Mouse (Mus musculus) brain, embryonic 14.5 days (tissue): ENCODE measurements around the gene Pmm1.
"Not testable (repeated sequence)": the region's sequence is repeated elsewhere in the genome, so short reads cannot be mapped to it uniquely, and the experiment has no call there.

Experiments used
- CTCF ChIP-seq: fragments of 200-500 bp; IDR thresholded peaks from 2 replicates; pipeline ENCODE4 v1.5.1; 2012; ENCODE audit warnings: inconsistent platforms, mild to moderate bottlenecking, moderate library complexity, borderline replicate concordance; ENCODE audit not compliant: insufficient read depth, insufficient read length; ENCODE audit errors: extremely low read depth
- POLR2A ChIP-seq: fragments of 200-500 bp; IDR thresholded peaks from 2 replicates; pipeline ENCODE4 v1.6.1; 2012; ENCODE audit warnings: mild to moderate bottlenecking, inconsistent platforms, borderline replicate concordance; ENCODE audit not compliant: poor library complexity, insufficient read depth, insufficient read length, severe bottlenecking; ENCODE audit errors: extremely low read depth

DNA sequence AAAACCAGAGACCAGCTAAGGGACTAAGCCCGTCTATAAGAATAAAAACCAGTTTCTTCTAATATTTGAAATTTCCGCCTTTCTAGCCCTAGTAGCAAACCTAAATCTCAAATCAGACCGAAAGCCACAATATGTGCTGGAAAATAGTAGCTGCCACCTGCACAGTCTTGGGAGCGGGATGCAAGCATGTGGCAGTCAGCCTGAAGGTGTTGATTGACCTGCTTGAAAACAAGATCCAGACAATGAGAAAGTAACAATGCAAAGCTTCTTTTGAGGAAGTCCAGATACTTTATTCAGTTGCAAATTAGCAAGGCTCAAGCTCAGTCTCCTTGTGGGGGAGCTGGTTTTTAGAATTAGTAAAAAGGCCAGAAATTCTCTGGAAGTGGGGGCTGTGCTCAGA, 9.8 kb upstream of the Pmm1 start:
- TF ChIP-seq CTCF, POLR2A: not testable (repeated sequence)
